Mouse (Mus musculus) cerebellum, postnatal 4 days (tissue): ENCODE measurements around the gene Lrmda.

Experiments
- DNase-seq, 2 experiments: peaks; one replicate each; pipeline ENCODE4 v3.0.0; 2022; ENCODE audit warnings: low spot score in 2 of 2, mixed read lengths in 1 of 2

The Lrmda gene

GRCm38 (mm10) chr14:22860631-22861030, 841.1 kb downstream of the Lrmda start:
- no peak for DNase-seq

GRCm38 (mm10) chr14:22864132-22864531, 844.6 kb downstream of the Lrmda start:
- DNase-seq, result no peak

GRCm38 (mm10) chr14:22874584-22874983, 855.1 kb downstream of the Lrmda start:
- no peak for DNase-seq

- DNase-seq, result no peak
These were observed 867.7 kb downstream of the Lrmda start for GRCm38 (mm10) chr14:22887182-22887581.

- no peak for DNase-seq
These were observed 879.8 kb downstream of the Lrmda start for GRCm38 (mm10) chr14:22899312-22899711.

- DNase-seq, result no peak
These were observed 882.6 kb downstream of the Lrmda start for GRCm38 (mm10) chr14:22902116-22902515.

- no peak for DNase-seq
These were observed 883.4 kb downstream of the Lrmda start for GRCm38 (mm10) chr14:22902914-22903313.

GRCm38 (mm10) chr14:22905741-22906667, 886.5 kb downstream of the Lrmda start:
- peak in 1 of 2 experiments; percentile 12 for DNase-seq

- peak in 1 of 2 experiments; percentile 15 for DNase-seq
These were observed 887.2 kb downstream of the Lrmda start for GRCm38 (mm10) chr14:22906716-22907115.

- no peak for DNase-seq
These were observed 887.7 kb downstream of the Lrmda start for GRCm38 (mm10) chr14:22907221-22907620.

- no peak for DNase-seq
These were observed 888.5 kb downstream of the Lrmda start for GRCm38 (mm10) chr14:22908006-22908405.

GRCm38 (mm10) chr14:22915463-22915862, 896.0 kb downstream of the Lrmda start:
- no peak for DNase-seq

GRCm38 (mm10) chr14:22918499-22918898, 899.0 kb downstream of the Lrmda start:
- DNase-seq, result no peak

- DNase-seq, result no peak
These were observed 899.4 kb downstream of the Lrmda start for GRCm38 (mm10) chr14:22918931-22919330.

- DNase-seq, result no peak
These were observed 901.6 kb downstream of the Lrmda start for GRCm38 (mm10) chr14:22921152-22921551.

- no peak for DNase-seq
These were observed 902.3 kb downstream of the Lrmda start for GRCm38 (mm10) chr14:22921796-22922195.

GRCm38 (mm10) chr14:22922571-22922970, 903.1 kb downstream of the Lrmda start:
- DNase-seq, result no peak

- no peak for DNase-seq
These were observed 903.7 kb downstream of the Lrmda start for GRCm38 (mm10) chr14:22923251-22923650.

GRCm38 (mm10) chr14:22928263-22928662, 908.8 kb downstream of the Lrmda start:
- no peak for DNase-seq

- DNase-seq, result no peak
These were observed 909.2 kb downstream of the Lrmda start for GRCm38 (mm10) chr14:22928683-22929082.

- DNase-seq, result no peak
These were observed 910.1 kb downstream of the Lrmda start for GRCm38 (mm10) chr14:22929585-22929984.

GRCm38 (mm10) chr14:22930488-22931046, 911.1 kb downstream of the Lrmda start:
- no peak for DNase-seq
